Mouse (Mus musculus): ENCODE data around the gene Mettl26. TPM values are rescaled to one million over a fixed set of nuclear protein-coding genes. Genes with fewer than 3 reads are reported as not detected.
A peak's percentile ranks its signal among the peaks of the same experiment; 100 is the strongest.

Mettl26 gene
- polyA plus RNA-seq (2016; fragmentation: Nextera tagmentation; extraction: Ambion mirVana) = 68.1 and 69.8 TPM in 2 replicates

GRCm38 (mm10) chr17:25874721-25875170 lies at the start of gene Mettl26:
Mettl26 (plus strand) TSS chr17:25875074.
- WGBS = under 1% methylated on average over 25 of the region's 25 CpGs
- peak; percentile 92 for DNase-seq (ENCODE audit: low spot score)
- peak within 1 kb of the TSS; percentile 91 for H3K27ac ChIP-seq (replicated peaks)
- H3K9me3 ChIP-seq = no peaks in the 10 kb centered on the region
- no peaks in the 10 kb centered on the region for H3K27me3 ChIP-seq (replicated peaks; ENCODE audit: low read depth, poor library complexity, severe bottlenecking)
- peaks cover 29% of the 10 kb centered on the region for H3K36me3 ChIP-seq (replicated peaks)
- H3K4me3 ChIP-seq = peak within 1 kb of the TSS; percentile 73
- peaks cover 57% of the 10 kb centered on the region for H3K4me1 ChIP-seq

- DNase-seq (ENCODE audit: low spot score) = no peak
- Histone ChIP-seq H3K4me1 (peaks cover 59% of the 10 kb centered on the region), H3K27ac (replicated peaks) (no peak overlapping the region), H3K9me3 (no peaks in the 10 kb centered on the region), H3K36me3 (replicated peaks) (peaks cover 42% of the 10 kb centered on the region), H3K4me3 (peak overlapping the region; percentile 70; the same call in 1 of the 2 replicates), H3K27me3 (replicated peaks; ENCODE audit: low read depth, poor library complexity, severe bottlenecking) (peaks cover 19% of the 10 kb centered on the region)
- 92% methylated on average over 6 of the region's 6 CpGs for WGBS
These were observed 49.6 kb upstream of the Mettl26 start for GRCm38 (mm10) chr17:25825311-25825710.

- no peak overlapping the region for H3K27ac ChIP-seq (replicated peaks)
- 94% methylated on average over 27 of the region's 27 CpGs for WGBS
- peaks cover 12% of the 10 kb centered on the region for H3K27me3 ChIP-seq (replicated peaks; ENCODE audit: low read depth, poor library complexity, severe bottlenecking)
- peaks cover 67% of the 10 kb centered on the region for H3K4me1 ChIP-seq
- DNase-seq (ENCODE audit: low spot score) = no peak
- H3K9me3 ChIP-seq = no peaks in the 10 kb centered on the region
- H3K4me3 ChIP-seq = 0 out of 2 replicates have a peak overlapping the region, but pooled peaks have one; percentile 2
- H3K36me3 ChIP-seq (replicated peaks) = peaks cover 50% of the 10 kb centered on the region
These were observed 48.8 kb upstream of the Mettl26 start for GRCm38 (mm10) chr17:25825984-25826570.

- Histone ChIP-seq H3K9me3 (no peaks in the 10 kb centered on the region), H3K36me3 (replicated peaks) (peaks cover 59% of the 10 kb centered on the region), H3K27ac (replicated peaks) (no peak overlapping the region), H3K4me3 (peak overlapping the region; percentile 81), H3K27me3 (replicated peaks; ENCODE audit: low read depth, poor library complexity, severe bottlenecking) (peaks cover 4% of the 10 kb centered on the region; the same call in 1 of the 2 replicates), H3K4me1 (peaks cover 76% of the 10 kb centered on the region)
- DNase-seq (ENCODE audit: low spot score) = no peak
- WGBS = 92% methylated on average over 13 of the region's 13 CpGs
These were observed 47.9 kb upstream of the Mettl26 start for GRCm38 (mm10) chr17:25827011-25827410.

- H3K4me3 ChIP-seq = peak overlapping the region; percentile 81
- H3K27ac ChIP-seq (replicated peaks) = no peak overlapping the region
- H3K27me3 ChIP-seq (replicated peaks; ENCODE audit: low read depth, poor library complexity, severe bottlenecking) = no peaks in the 10 kb centered on the region
- no peak for DNase-seq (ENCODE audit: low spot score)
- 92% methylated on average over 22 of the region's 22 CpGs for WGBS
- H3K4me1 ChIP-seq = peaks cover 79% of the 10 kb centered on the region
- H3K36me3 ChIP-seq (replicated peaks) = peaks cover 59% of the 10 kb centered on the region
- no peaks in the 10 kb centered on the region for H3K9me3 ChIP-seq
These were observed 47.2 kb upstream of the Mettl26 start for GRCm38 (mm10) chr17:25827546-25828222.

- Histone ChIP-seq H3K36me3 (replicated peaks) (peaks cover 59% of the 10 kb centered on the region), H3K9me3 (no peaks in the 10 kb centered on the region), H3K27me3 (replicated peaks; ENCODE audit: low read depth, poor library complexity, severe bottlenecking) (no peaks in the 10 kb centered on the region), H3K4me3 (peak overlapping the region; percentile 81), H3K27ac (replicated peaks) (peak overlapping the region; percentile 87), H3K4me1 (peaks cover 76% of the 10 kb centered on the region)
- WGBS = 83% methylated on average over 8 of the region's 8 CpGs
- no peak for DNase-seq (ENCODE audit: low spot score)
These were observed 46.7 kb upstream of the Mettl26 start for GRCm38 (mm10) chr17:25828223-25828594.

- DNase-seq (ENCODE audit: low spot score) = peak; percentile 86
- Histone ChIP-seq H3K36me3 (replicated peaks) (peaks cover 59% of the 10 kb centered on the region), H3K27ac (replicated peaks) (peak within 1 kb of the TSS; percentile 87), H3K27me3 (replicated peaks; ENCODE audit: low read depth, poor library complexity, severe bottlenecking) (no peaks in the 10 kb centered on the region), H3K4me1 (peaks cover 78% of the 10 kb centered on the region), H3K9me3 (no peaks in the 10 kb centered on the region), H3K4me3 (peak within 1 kb of the TSS; percentile 81)
- WGBS = 1% methylated on average over 32 of the region's 32 CpGs
These were observed 45.9 kb upstream of the Mettl26 start, which contains the start of gene Jmjd8 for GRCm38 (mm10) chr17:25828712-25829557. Jmjd8 (plus strand) TSS chr17:25828867.

GRCm38 (mm10) chr17:25829558-25830017 lies 45.3 kb upstream of the Mettl26 start:
- WGBS = 42% methylated on average over 8 of the region's 8 CpGs

GRCm38 (mm10) chr17:25830200-25830753 lies 44.6 kb upstream of the Mettl26 start:
- Histone ChIP-seq H3K4me1 (peaks cover 78% of the 10 kb centered on the region), H3K9me3 (no peaks in the 10 kb centered on the region), H3K36me3 (replicated peaks) (peaks cover 66% of the 10 kb centered on the region), H3K27ac (replicated peaks) (0 out of 2 replicates have a peak overlapping the region, but pooled peaks have one; percentile 11), H3K27me3 (replicated peaks; ENCODE audit: low read depth, poor library complexity, severe bottlenecking) (no peaks in the 10 kb centered on the region), H3K4me3 (peak overlapping the region; percentile 81)
- 87% methylated on average over 4 of the region's 4 CpGs for WGBS
- no peak for DNase-seq (ENCODE audit: low spot score)

More at GRCm38 (mm10) chr17:25829558-25830017, 45.3 kb upstream of the Mettl26 start:
- Histone ChIP-seq H3K4me3 (peak overlapping the region; percentile 81), H3K27me3 (replicated peaks; ENCODE audit: low read depth, poor library complexity, severe bottlenecking) (no peaks in the 10 kb centered on the region), H3K4me1 (peaks cover 78% of the 10 kb centered on the region), H3K9me3 (no peaks in the 10 kb centered on the region), H3K36me3 (replicated peaks) (peaks cover 62% of the 10 kb centered on the region), H3K27ac (replicated peaks) (peak overlapping the region; percentile 87)
- peak; percentile 29 for DNase-seq (ENCODE audit: low spot score)

- 87% methylated on average over 14 of the region's 14 CpGs for WGBS
- peaks cover 66% of the 10 kb centered on the region for H3K36me3 ChIP-seq (replicated peaks)
- peak overlapping the region; percentile 81 for H3K4me3 ChIP-seq
- H3K9me3 ChIP-seq = no peaks in the 10 kb centered on the region
- no peaks in the 10 kb centered on the region for H3K27me3 ChIP-seq (replicated peaks; ENCODE audit: low read depth, poor library complexity, severe bottlenecking)
- H3K4me1 ChIP-seq = peaks cover 80% of the 10 kb centered on the region
- DNase-seq (ENCODE audit: low spot score) = no peak
- 0 out of 2 replicates have a peak overlapping the region, but pooled peaks have one; percentile 11 for H3K27ac ChIP-seq (replicated peaks)
These were observed 44.0 kb upstream of the Mettl26 start for GRCm38 (mm10) chr17:25830806-25831431.

- Histone ChIP-seq H3K9me3 (no peaks in the 10 kb centered on the region), H3K27ac (replicated peaks) (peak overlapping the region; percentile 95), H3K4me3 (peak overlapping the region; percentile 81), H3K27me3 (replicated peaks; ENCODE audit: low read depth, poor library complexity, severe bottlenecking) (no peaks in the 10 kb centered on the region), H3K36me3 (replicated peaks) (peaks cover 63% of the 10 kb centered on the region), H3K4me1 (peaks cover 85% of the 10 kb centered on the region)
- DNase-seq (ENCODE audit: low spot score) = peak; percentile 26
- 67% methylated on average over 21 of the region's 21 CpGs for WGBS
These were observed 43.2 kb upstream of the Mettl26 start for GRCm38 (mm10) chr17:25831451-25832281.
